Mouse (Mus musculus): ENCODE results near the gene Olfr159. TPM values are rescaled to one million over a fixed set of nuclear protein-coding genes. Genes with fewer than 3 reads are reported as not detected.

Olfr159 gene
- polyA plus RNA-seq, 1 experiment, result not detected

- no peak for TF ChIP-seq GATA1 (IDR thresholded peaks at IDR 0.05; ENCODE audit: low read length)
Observed at GRCm38 (mm10) chr4:43737144-43737543, 33.7 kb downstream of the Olfr159 start.

GRCm38 (mm10) chr4:43733186-43733585 lies 37.6 kb downstream of the Olfr159 start:
- no peak for TF ChIP-seq GATA1 (IDR thresholded peaks at IDR 0.05; ENCODE audit: low read length)

- TF ChIP-seq GATA1 (IDR thresholded peaks at IDR 0.05; ENCODE audit: low read length), result no peak
Observed at GRCm38 (mm10) chr4:43732171-43732570, 38.6 kb downstream of the Olfr159 start.

GRCm38 (mm10) chr4:43730750-43731297 lies 40.0 kb downstream of the Olfr159 start:
- no peak for TF ChIP-seq GATA1 (IDR thresholded peaks at IDR 0.05; ENCODE audit: low read length)

- TF ChIP-seq GATA1 (IDR thresholded peaks at IDR 0.05; ENCODE audit: low read length), result no peak
Observed at GRCm38 (mm10) chr4:43729794-43730550, 40.8 kb downstream of the Olfr159 start, which contains the start of gene Spaar. Gene Spaar (plus strand): TSS chr4:43730034.

GRCm38 (mm10) chr4:43729126-43729525 lies 41.7 kb downstream of the Olfr159 start:
- TF ChIP-seq GATA1 (IDR thresholded peaks at IDR 0.05; ENCODE audit: low read length), result no peak

- TF ChIP-seq GATA1 (IDR thresholded peaks at IDR 0.05; ENCODE audit: low read length), result no peak
Observed at GRCm38 (mm10) chr4:43728576-43728954, 42.2 kb downstream of the Olfr159 start.

GRCm38 (mm10) chr4:43727718-43728575 lies 42.9 kb downstream of the Olfr159 start:
- TF ChIP-seq GATA1 (IDR thresholded peaks at IDR 0.05; ENCODE audit: low read length), result no peak

- TF ChIP-seq GATA1 (IDR thresholded peaks at IDR 0.05; ENCODE audit: low read length), result no peak
Observed at GRCm38 (mm10) chr4:43726995-43727394, 43.8 kb downstream of the Olfr159 start, which contains the start of gene Hrct1. Gene Hrct1 (plus strand): TSS chr4:43727188.

GRCm38 (mm10) chr4:43726228-43726993 lies 44.4 kb downstream of the Olfr159 start:
- TF ChIP-seq GATA1 (IDR thresholded peaks at IDR 0.05; ENCODE audit: low read length), result no peak

GRCm38 (mm10) chr4:43724764-43725163 lies 46.0 kb downstream of the Olfr159 start:
- TF ChIP-seq GATA1 (IDR thresholded peaks at IDR 0.05; ENCODE audit: low read length), result no peak

GRCm38 (mm10) chr4:43722191-43722590 lies 48.6 kb downstream of the Olfr159 start:
- no peak for TF ChIP-seq GATA1 (IDR thresholded peaks at IDR 0.05; ENCODE audit: low read length)

GRCm38 (mm10) chr4:43720491-43721228 lies 50.1 kb downstream of the Olfr159 start:
- TF ChIP-seq GATA1 (IDR thresholded peaks at IDR 0.05; ENCODE audit: low read length), result no peak

Other genes with a start within 250 kb of the Olfr159 start
- not detected in 2 replicates for gene Tpm2, start 247.2 kb downstream of the Olfr159 start, polyA plus RNA-seq (2012)
- gene Creb3, start 208.7 kb downstream of the Olfr159 start, polyA plus RNA-seq (2012), result 1.6 and 2.6 TPM in 2 replicates
- 169 and 178 TPM in 2 replicates for gene Tln1, start 208.3 kb downstream of the Olfr159 start, polyA plus RNA-seq (2012)
- gene Rgp1, start 192.3 kb downstream of the Olfr159 start, polyA plus RNA-seq (2012), result 31.2 and 129 TPM in 2 replicates
- gene Gba2, start 192.1 kb downstream of the Olfr159 start, polyA plus RNA-seq (2012), result 13.5 and 21.5 TPM in 2 replicates
- gene Msmp, start 186.5 kb downstream of the Olfr159 start, polyA plus RNA-seq (2012), result not detected in 2 replicates
- 0.11 TPM in 2 replicates for gene Npr2, start 139.1 kb downstream of the Olfr159 start, polyA plus RNA-seq (2012)
- not detected in 2 replicates for gene Spag8, start 117.4 kb downstream of the Olfr159 start, polyA plus RNA-seq (2012)
- 45.3 and 51.0 TPM in 2 replicates for gene Hint2, start 114.5 kb downstream of the Olfr159 start, polyA plus RNA-seq (2012)
- gene Tmem8b, start 102.0 kb downstream of the Olfr159 start, polyA plus RNA-seq (2012), result 3.2 and 3.4 TPM in 2 replicates
- gene Fam221b, start 101.9 kb downstream of the Olfr159 start, polyA plus RNA-seq (2012), result 0.01 and 0.02 TPM in 2 replicates
- not detected in 2 replicates for gene Olfr70, start 70.2 kb downstream of the Olfr159 start, polyA plus RNA-seq (2012)
- not detected in 2 replicates for gene Olfr71, start 60.8 kb downstream of the Olfr159 start, polyA plus RNA-seq (2012)
- gene Hrct1, start 43.8 kb downstream of the Olfr159 start, polyA plus RNA-seq (2012), result not detected in 2 replicates
- not detected in 2 replicates for gene Spaar, start 41.0 kb downstream of the Olfr159 start, polyA plus RNA-seq (2012)
- not detected in 2 replicates for gene Olfr156, start 52.9 kb upstream of the Olfr159 start, polyA plus RNA-seq (2012)
- gene Olfr157, start 69.2 kb upstream of the Olfr159 start, polyA plus RNA-seq (2012), result not detected in 2 replicates
- not detected in 2 replicates for gene Olfr155, start 80.6 kb upstream of the Olfr159 start, polyA plus RNA-seq (2012)
- not detected in 2 replicates for gene Reck, start 104.5 kb upstream of the Olfr159 start, polyA plus RNA-seq (2012)
- gene Glipr2, start 186.4 kb upstream of the Olfr159 start, polyA plus RNA-seq (2012), result 34.6 and 41.8 TPM in 2 replicates
- not detected in 2 replicates for gene Ccin, start 212.5 kb upstream of the Olfr159 start, polyA plus RNA-seq (2012)
- 507 and 529 TPM in 2 replicates for gene Clta, start 233.4 kb upstream of the Olfr159 start, polyA plus RNA-seq (2012)